Mouse (Mus musculus) lung, postnatal 0 days (tissue): Measurements from ENCODE around the gene Them7.

Experiments
- CTCF ChIP-seq: IDR thresholded peaks from 2 replicates; pipeline ENCODE4 v1.5.1; 2016; ENCODE audit warnings: antibody characterized with exemption, mild to moderate bottlenecking
- EP300 ChIP-seq: IDR thresholded peaks from 2 replicates; pipeline ENCODE4 v1.6.1; 2016; ENCODE audit warnings: antibody characterized with exemption, mild to moderate bottlenecking, control low read depth

DNA sequence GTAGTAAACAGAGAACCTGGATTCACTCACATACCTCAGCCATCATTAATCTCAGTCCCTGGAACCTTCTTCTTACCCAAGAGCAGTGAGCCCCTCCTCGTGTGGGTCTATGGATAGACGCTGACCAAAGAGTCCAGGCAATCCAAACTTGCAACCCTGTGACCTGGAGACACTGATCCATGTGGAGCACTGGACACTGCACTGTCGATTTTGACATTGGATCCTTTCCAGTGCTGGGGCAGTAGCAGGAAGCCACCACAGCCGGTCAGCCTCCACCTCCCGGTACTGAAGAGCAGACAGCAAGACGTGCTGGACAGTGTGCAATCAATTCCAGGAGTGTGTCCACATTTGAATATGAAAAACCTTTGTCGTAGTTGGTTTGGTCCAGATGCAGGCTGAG is 13.3 kb downstream of the Them7 start:
- TF ChIP-seq CTCF: no peak
- no peak for TF ChIP-seq EP300
